Mouse (Mus musculus) megakaryocyte, adult 5-6 weeks (primary cell): Measurements from ENCODE around the gene Chil5. TPM values are rescaled to one million over a fixed set of nuclear protein-coding genes. Genes with fewer than 3 reads are reported as not detected.

Experiments used
- total RNA-seq, 2 experiments: library from RNA; stranded (forward) in 1 of 2; stranded (reverse) in 1 of 2; fragments of 153-499, 151-499 nt in 1 of 2; fragments of 221-1000, 200-1000 nt in 1 of 2; gene quantifications; 2 replicates each; pipeline versions ENCODE4 v1.2.3 to v1.2.4; 2015 to 2017

Gene Chil5
- total RNA-seq, 2 experiments from 2014 or later = 7.6 to 10.8 TPM

Other genes starting within 250 kb of the Chil5 start
- 278 and 301 TPM in 2 replicates for gene Rap1a, start 231.5 kb downstream of the Chil5 start, total RNA-seq (2015)
- 210 and 223 TPM in 2 replicates for gene Rap1a, start 231.5 kb downstream of the Chil5 start, total RNA-seq (2017)
- 12.7 and 15.0 TPM in 2 replicates for gene Adora3, start 162.0 kb downstream of the Chil5 start, total RNA-seq (2015)
- gene Adora3, start 162.0 kb downstream of the Chil5 start, total RNA-seq (2017) = 6.4 and 6.5 TPM in 2 replicates
- 0.40 and 1.2 TPM in 2 replicates for gene Tmigd3, start 161.9 kb downstream of the Chil5 start, total RNA-seq (2015)
- 2.1 and 5.8 TPM in 2 replicates for gene Tmigd3, start 161.9 kb downstream of the Chil5 start, total RNA-seq (2017)
- gene I830077J02Rik, start 100.2 kb downstream of the Chil5 start, total RNA-seq (2015) = 126 and 132 TPM in 2 replicates
- gene I830077J02Rik, start 100.2 kb downstream of the Chil5 start, total RNA-seq (2017) = 71.5 and 74.6 TPM in 2 replicates
- gene Wdr77, start 73.4 kb downstream of the Chil5 start, total RNA-seq (2015) = 22.3 and 23.0 TPM in 2 replicates
- gene Wdr77, start 73.4 kb downstream of the Chil5 start, total RNA-seq (2017) = 11.8 and 14.0 TPM in 2 replicates
- gene Atp5f1, start 72.7 kb downstream of the Chil5 start, total RNA-seq (2015) = 442 and 475 TPM in 2 replicates
- gene Atp5f1, start 72.7 kb downstream of the Chil5 start, total RNA-seq (2017) = 501 and 520 TPM in 2 replicates
- 6.0 and 18.8 TPM in 2 replicates for gene Ovgp1, start 59.1 kb downstream of the Chil5 start, total RNA-seq (2015)
- gene Ovgp1, start 59.1 kb downstream of the Chil5 start, total RNA-seq (2017) = 3.0 and 5.4 TPM in 2 replicates
- gene Pifo, start 18.2 kb downstream of the Chil5 start, total RNA-seq (2015) = not detected in 2 replicates
- not detected in 2 replicates for gene Pifo, start 18.2 kb downstream of the Chil5 start, total RNA-seq (2017)
- not detected in 2 replicates for gene Chia1, start 80.4 kb upstream of the Chil5 start, total RNA-seq (2015)
- gene Chia1, start 80.4 kb upstream of the Chil5 start, total RNA-seq (2017) = not detected in 2 replicates
- gene Chil3, start 134.8 kb upstream of the Chil5 start, total RNA-seq (2015) = 2,315 and 2,335 TPM in 2 replicates
- gene Chil3, start 134.8 kb upstream of the Chil5 start, total RNA-seq (2017) = 1,740 and 1,755 TPM in 2 replicates
- gene Chil4, start 186.7 kb upstream of the Chil5 start, total RNA-seq (2015) = 0.14 and 0.18 TPM in 2 replicates
- gene Chil4, start 186.7 kb upstream of the Chil5 start, total RNA-seq (2017) = 0.16 and 0.18 TPM in 2 replicates